Mouse (Mus musculus) heart, postnatal 0 days (tissue): Measurements from ENCODE around the gene Anxa11. TPM values are rescaled to one million over a fixed set of nuclear protein-coding genes. Genes with fewer than 3 reads are reported as not detected.
A peak's percentile ranks its signal among the peaks of the same experiment; 100 is the strongest.

Source experiments
- ATAC-seq: fragments of 200-750 bp; cut with Nextera tagmentation; 2 replicates; pipeline ENCODE4 v1.8.0; 2017; ENCODE audit warnings: low read depth, moderate number of reproducible peaks, moderate library complexity; ENCODE audit not compliant: insufficient read depth
- DNase-seq: peaks from one replicate; pipeline ENCODE4 v3.0.0-alpha.2; 2016; ENCODE audit warnings: low spot score
- H3K27ac ChIP-seq: fragments of 300-500 bp; sonication (generic); 2 replicates; pipeline ENCODE4 v1.5.1; 2014; ENCODE audit warnings: low read depth, mild to moderate bottlenecking
- H3K27me3 ChIP-seq: fragments of 300-500 bp; sonication (generic); 2 replicates; pipeline ENCODE4 v1.6.1; 2014; ENCODE audit warnings: low read length, mixed read lengths; ENCODE audit not compliant: control insufficient read depth, insufficient read depth
- H3K36me3 ChIP-seq: fragments of 300-500 bp; sonication (generic); replicated peaks from 2 replicates; pipeline ENCODE4 v1.6.1; 2014; ENCODE audit warnings: low read length, mixed read lengths; ENCODE audit not compliant: control insufficient read depth, insufficient read depth
- H3K4me1 ChIP-seq: fragments of 300-500 bp; sonication (generic); 2 replicates; pipeline ENCODE4 v1.6.1; 2014; ENCODE audit warnings: antibody characterized with exemption; ENCODE audit not compliant: control insufficient read depth, insufficient read depth
- H3K4me2 ChIP-seq: fragments of 300-500 bp; sonication (generic); 2 replicates; pipeline ENCODE4 v1.6.1; 2014; ENCODE audit warnings: low read depth, mild to moderate bottlenecking, low read length, moderate library complexity
- H3K4me3 ChIP-seq: fragments of 300-500 bp; sonication (generic); 2 replicates; pipeline ENCODE4 v1.5.1; 2014; ENCODE audit warnings: low read depth, low read length
- H3K9ac ChIP-seq: fragments of 300-500 bp; sonication (generic); replicated peaks from 2 replicates; pipeline ENCODE4 v1.6.1; 2014; ENCODE audit warnings: low read depth, low read length, mixed read lengths
- H3K9me3 ChIP-seq: fragments of 300-500 bp; sonication (generic); replicated peaks from 2 replicates; pipeline ENCODE4 v1.6.1; 2016; ENCODE audit warnings: low read length; ENCODE audit not compliant: control insufficient read depth
- CTCF ChIP-seq: IDR thresholded peaks from 2 replicates; pipeline ENCODE4 v1.5.1; 2016; ENCODE audit warnings: antibody characterized with exemption, control low read depth, low read depth
- EP300 ChIP-seq: IDR thresholded peaks from 2 replicates; pipeline ENCODE4 v1.6.1; 2016; ENCODE audit warnings: antibody characterized with exemption, low read depth
- WGBS: fragments of 180-500 bp; shearing (Covaris S2); extraction: QIAGEN DNeasy Blood & Tissue Kit; methylation state at CpG from one replicate; pipeline ENCODE4 v1.1.7; 2014; 5-methylcytosine and 5-hydroxymethylcytosine counted together
- polyA plus RNA-seq: library from polyadenylated mRNA; unstranded; fragments of >200 nt; fragmentation: Nextera tagmentation; extraction: Ambion mirVana; gene quantifications from 2 replicates; pipeline ENCODE4 v1.2.1, GENCODE M21; 2015
- total RNA-seq: library from RNA; depleted of rRNA; stranded (reverse); fragments of >200 nt; gene quantifications from 2 replicates; pipeline ENCODE4 v1.2.3, GENCODE M21; 2014; ENCODE audit warnings: low replicate concordance

The Anxa11 gene
- total and polyA plus RNA-seq, 2 experiments from 2014 or later: 21.1 to 36.8 TPM

GRCm38 (mm10) chr14:25850433-25850832 is 8.5 kb downstream of the Anxa11 start:
- no peak for TF ChIP-seq CTCF
- no peak for TF ChIP-seq EP300
- Histone ChIP-seq H3K9ac (no peak overlapping the region), H3K4me3 (no peak overlapping the region), H3K4me2 (no peak overlapping the region), H3K9me3 (no peaks in the 10 kb centered on the region), H3K36me3 (no peaks in the 10 kb centered on the region), H3K27me3 (no peaks in the 10 kb centered on the region), H3K27ac (peak overlapping the region; percentile 69; the same call in 1 of the 2 replicates), H3K4me1 (peaks cover 42% of the 10 kb centered on the region)
- ATAC-seq: no peak
- no peak for DNase-seq
- 97% methylated on average over 2 of the region's 2 CpGs for WGBS

- no peak for DNase-seq
- Histone ChIP-seq H3K9ac (no peak overlapping the region), H3K27ac (peak overlapping the region; percentile 69), H3K4me1 (peaks cover 42% of the 10 kb centered on the region), H3K4me2 (no peak overlapping the region), H3K36me3 (no peaks in the 10 kb centered on the region), H3K9me3 (no peaks in the 10 kb centered on the region), H3K4me3 (no peak overlapping the region), H3K27me3 (no peaks in the 10 kb centered on the region)
- no peak for TF ChIP-seq EP300
- no peak for TF ChIP-seq CTCF
- 39% methylated on average over 6 of the region's 6 CpGs for WGBS
- ATAC-seq: no peak
These were observed 9.2 kb downstream of the Anxa11 start for GRCm38 (mm10) chr14:25851189-25851588.

GRCm38 (mm10) chr14:25852121-25852561 is 10.2 kb downstream of the Anxa11 start:
- H3K36me3 ChIP-seq: no peaks in the 10 kb centered on the region
- peaks cover 43% of the 10 kb centered on the region for H3K4me1 ChIP-seq
- no peak for TF ChIP-seq CTCF
- no peak for TF ChIP-seq EP300
- H3K9ac ChIP-seq: no peak overlapping the region
- H3K27me3 ChIP-seq: no peaks in the 10 kb centered on the region
- no peak for DNase-seq
- H3K27ac ChIP-seq: no peak overlapping the region
- ATAC-seq: no peak
- H3K4me3 ChIP-seq: no peak overlapping the region
- no peak overlapping the region for H3K4me2 ChIP-seq
- WGBS: 76% methylated on average over 11 of the region's 11 CpGs
- H3K9me3 ChIP-seq: no peaks in the 10 kb centered on the region

GRCm38 (mm10) chr14:25853295-25853694 is 11.3 kb downstream of the Anxa11 start:
- WGBS: 48% methylated on average over 6 of the region's 6 CpGs
- Histone ChIP-seq H3K4me2 (no peak overlapping the region), H3K36me3 (no peaks in the 10 kb centered on the region), H3K4me3 (no peak overlapping the region), H3K27ac (no peak overlapping the region), H3K27me3 (no peaks in the 10 kb centered on the region), H3K4me1 (peaks cover 51% of the 10 kb centered on the region), H3K9ac (no peak overlapping the region), H3K9me3 (no peaks in the 10 kb centered on the region)
- no peak for ATAC-seq
- TF ChIP-seq CTCF (no peak), EP300 (no peak)
- no peak for DNase-seq

GRCm38 (mm10) chr14:25853717-25854452 is 11.9 kb downstream of the Anxa11 start:
- DNase-seq (no peak), ATAC-seq (no peak)
- H3K4me1 ChIP-seq: peaks cover 51% of the 10 kb centered on the region
- no peak overlapping the region for H3K4me2 ChIP-seq
- H3K27ac ChIP-seq: no peak overlapping the region
- H3K9me3 ChIP-seq: no peaks in the 10 kb centered on the region
- no peak for TF ChIP-seq EP300
- no peak for TF ChIP-seq CTCF
- WGBS: 82% methylated on average over 16 of the region's 16 CpGs
- H3K9ac ChIP-seq: no peak overlapping the region
- H3K36me3 ChIP-seq: no peaks in the 10 kb centered on the region
- no peaks in the 10 kb centered on the region for H3K27me3 ChIP-seq
- H3K4me3 ChIP-seq: no peak overlapping the region
